ENCODE assay signal across 8 mouse cellular contexts in the genomic region with DNA sequence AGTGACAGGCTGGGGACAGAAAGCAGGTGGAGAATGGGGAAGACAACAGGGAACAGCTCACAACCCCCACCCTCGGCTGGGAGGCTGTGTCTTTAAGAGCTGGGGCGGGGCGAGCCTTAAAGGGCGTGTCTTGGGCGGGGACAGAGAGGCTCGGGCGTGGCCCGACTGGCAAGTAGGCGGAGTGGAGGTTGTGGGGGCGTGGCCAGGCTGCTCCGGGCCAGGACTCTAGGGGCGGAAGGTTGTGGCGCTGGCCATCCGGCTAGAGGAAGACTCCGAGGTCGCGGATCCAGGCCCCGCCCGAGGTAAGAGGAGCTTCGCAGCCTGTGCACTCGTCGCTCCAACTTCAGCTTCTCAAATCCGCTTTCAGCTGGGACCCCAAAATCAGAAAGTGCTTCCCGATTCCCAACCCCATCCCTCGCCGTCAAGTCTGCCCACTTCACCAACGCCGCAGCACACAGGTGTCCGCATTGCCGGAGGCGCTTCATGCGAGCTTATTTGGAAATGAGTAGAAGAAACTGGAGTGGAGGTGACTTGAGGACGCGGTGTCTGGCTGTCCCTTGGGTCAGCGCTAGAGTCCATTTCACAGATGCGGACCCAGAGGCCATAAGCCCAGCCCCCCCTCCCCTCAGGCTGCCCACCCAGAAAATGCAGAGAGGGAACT. TPM values are rescaled to one million over a fixed set of nuclear protein-coding genes. Genes with fewer than 3 reads are reported as not detected.
DNase-seq lines count a peak whose midpoint lies in the region; ATAC-seq lines count a peak whose summit lies in the region.

TSS of gene Slc8b1 (plus strand) at position 187 of the 661 bp plus-strand sequence.

- peak; percentile 98 for ATAC-seq in activated CD4-positive, CD25-positive, alpha-beta regulatory T cell, adult 4 months
- peak; percentile 99 for ATAC-seq in inflammation-experienced regulatory T-cells, adult 6 months
- peak; percentile 98 for ATAC-seq in megakaryocyte-erythroid progenitor cell, adult 5-6 weeks (replicated peaks; ENCODE audit: low FRiP score, low TSS enrichment, poor library complexity, severe bottlenecking)

- peak; percentile 97 for DNase-seq in embryo, embryonic 10 days (ENCODE audit: low spot score)
- peak; percentile 97 for DNase-seq in gastrocnemius, postnatal 14 days
- DNase-seq in left cerebral cortex, postnatal 10 days (ENCODE audit: extremely low spot score in 1 of 2, low spot score in 2 of 2) = peak; percentile 77 to 94
- peak; percentile 83 for DNase-seq in right cerebral cortex, postnatal 25 days
- DNase-seq in urinary bladder, postnatal 4 days (ENCODE audit: low spot score in 2 of 2) = peak; percentile 94 to 98

- intact Hi-C loops in gastrocnemius, postnatal 14 days (cut with DNase I; ENCODE audit: low total_unique reads) = no loop called here
- intact Hi-C loops in left cerebral cortex, postnatal 10 days (cut with DNase I) = no loop called here

RNA-seq across cellular contexts. Expression of gene Slc8b1, which starts in this region (rescaled TPM):
- polyA plus RNA-seq in activated CD4-positive, CD25-positive, alpha-beta regulatory T cell, adult 4 months (2017; shearing (Covaris generic)) = 1 to 10 TPM; 4.7 to 7.2 TPM
- total RNA-seq in gastrocnemius, postnatal 14 days (2021) = 10 to 100 TPM; 12.5 to 13.0 TPM
- 10 to 100 TPM in 1 of 3 experiments, 1 to 10 TPM in 2; 6.1 to 14.5 (median 7.3) TPM for polyA plus RNA-seq in inflammation-experienced regulatory T-cells, adult 6 months (2017; shearing (Covaris generic))
- 1 to 10 TPM; 3.5 to 4.0 TPM for total RNA-seq in left cerebral cortex, postnatal 10 days (2021)
- total RNA-seq in megakaryocyte-erythroid progenitor cell, adult 5-6 weeks (2014; fragmentation: Nextera tagmentation) = 0.35 and 1.6 TPM in 2 replicates
- 0.09 and 1.7 TPM in 2 replicates for total RNA-seq in megakaryocyte-erythroid progenitor cell, adult 5-6 weeks (2017)

Comparison
In these comparisons a context has a peak if more than half of its experiments do, and no peak if none do; other contexts are left out.
1. Peak in every context shown above with its lines: DNase-seq and ATAC-seq.